Mouse (Mus musculus) heart, postnatal 0 days (tissue): ENCODE data around the gene Ism2. TPM values are rescaled to one million over a fixed set of nuclear protein-coding genes. Genes with fewer than 3 reads are reported as not detected.
"Not testable (repeated sequence)": the region's sequence is repeated elsewhere in the genome, so short reads cannot be mapped to it uniquely, and the experiment has no call there.

Source experiments
- ATAC-seq: fragments of 200-750 bp; cut with Nextera tagmentation; 2 replicates; pipeline ENCODE4 v1.8.0; 2017; ENCODE audit warnings: low read depth, moderate number of reproducible peaks, moderate library complexity; ENCODE audit not compliant: insufficient read depth
- DNase-seq: peaks from one replicate; pipeline ENCODE4 v3.0.0-alpha.2; 2016; ENCODE audit warnings: low spot score
- H3K27ac ChIP-seq: fragments of 300-500 bp; sonication (generic); 2 replicates; pipeline ENCODE4 v1.5.1; 2014; ENCODE audit warnings: low read depth, mild to moderate bottlenecking
- H3K27me3 ChIP-seq: fragments of 300-500 bp; sonication (generic); 2 replicates; pipeline ENCODE4 v1.6.1; 2014; ENCODE audit warnings: low read length, mixed read lengths; ENCODE audit not compliant: control insufficient read depth, insufficient read depth
- H3K36me3 ChIP-seq: fragments of 300-500 bp; sonication (generic); replicated peaks from 2 replicates; pipeline ENCODE4 v1.6.1; 2014; ENCODE audit warnings: low read length, mixed read lengths; ENCODE audit not compliant: control insufficient read depth, insufficient read depth
- H3K4me1 ChIP-seq: fragments of 300-500 bp; sonication (generic); 2 replicates; pipeline ENCODE4 v1.6.1; 2014; ENCODE audit warnings: antibody characterized with exemption; ENCODE audit not compliant: control insufficient read depth, insufficient read depth
- H3K4me2 ChIP-seq: fragments of 300-500 bp; sonication (generic); 2 replicates; pipeline ENCODE4 v1.6.1; 2014; ENCODE audit warnings: low read depth, mild to moderate bottlenecking, low read length, moderate library complexity
- H3K4me3 ChIP-seq: fragments of 300-500 bp; sonication (generic); 2 replicates; pipeline ENCODE4 v1.5.1; 2014; ENCODE audit warnings: low read depth, low read length
- H3K9ac ChIP-seq: fragments of 300-500 bp; sonication (generic); replicated peaks from 2 replicates; pipeline ENCODE4 v1.6.1; 2014; ENCODE audit warnings: low read depth, low read length, mixed read lengths
- H3K9me3 ChIP-seq: fragments of 300-500 bp; sonication (generic); replicated peaks from 2 replicates; pipeline ENCODE4 v1.6.1; 2016; ENCODE audit warnings: low read length; ENCODE audit not compliant: control insufficient read depth
- CTCF ChIP-seq: IDR thresholded peaks from 2 replicates; pipeline ENCODE4 v1.5.1; 2016; ENCODE audit warnings: antibody characterized with exemption, control low read depth, low read depth
- EP300 ChIP-seq: IDR thresholded peaks from 2 replicates; pipeline ENCODE4 v1.6.1; 2016; ENCODE audit warnings: antibody characterized with exemption, low read depth
- WGBS: fragments of 180-500 bp; shearing (Covaris S2); extraction: QIAGEN DNeasy Blood & Tissue Kit; methylation state at CpG from one replicate; pipeline ENCODE4 v1.1.7; 2014; 5-methylcytosine and 5-hydroxymethylcytosine counted together
- polyA plus RNA-seq: library from polyadenylated mRNA; unstranded; fragments of >200 nt; fragmentation: Nextera tagmentation; extraction: Ambion mirVana; gene quantifications from 2 replicates; pipeline ENCODE4 v1.2.1, GENCODE M21; 2015
- total RNA-seq: library from RNA; depleted of rRNA; stranded (reverse); fragments of >200 nt; gene quantifications from 2 replicates; pipeline ENCODE4 v1.2.3, GENCODE M21; 2014; ENCODE audit warnings: low replicate concordance

Gene Ism2
- total and polyA plus RNA-seq, 2 experiments from 2014 or later = 0.20 to 0.31 TPM

DNA sequence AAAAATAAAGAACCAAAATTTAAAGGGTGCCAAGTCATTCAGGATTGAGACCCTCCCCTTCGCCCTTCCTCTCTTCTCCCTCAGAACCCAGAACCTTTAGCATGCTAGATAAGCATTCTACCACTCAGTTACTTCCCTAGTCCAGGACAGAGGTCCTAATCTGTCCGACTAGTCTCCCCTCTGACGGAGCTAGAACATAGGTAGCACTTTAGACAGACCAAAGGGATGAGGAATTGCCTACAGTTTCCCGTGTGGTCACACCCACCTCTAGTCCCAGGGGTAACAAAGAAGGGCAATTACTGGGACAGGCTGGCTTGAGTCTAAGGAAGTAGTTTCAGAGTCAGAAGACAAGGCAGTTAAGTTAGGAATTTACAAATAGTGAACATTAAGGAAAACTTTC lies 28.5 kb upstream of the Ism2 start:
- H3K27ac ChIP-seq = peak overlapping the region; percentile 13; the same call in 1 of the 2 replicates
- 53% methylated on average over 4 of the region's 4 CpGs for WGBS
- H3K4me3 ChIP-seq = no peak overlapping the region
- ATAC-seq = no peak
- DNase-seq = no peak
- H3K9ac ChIP-seq = no peak overlapping the region
- TF ChIP-seq CTCF = no peak
- TF ChIP-seq EP300 = no peak
- H3K4me1 ChIP-seq = no peaks in the 10 kb centered on the region
- no peak overlapping the region for H3K4me2 ChIP-seq
- H3K27me3 ChIP-seq = no peaks in the 10 kb centered on the region
- H3K36me3 ChIP-seq = peaks cover 13% of the 10 kb centered on the region
- no peaks in the 10 kb centered on the region for H3K9me3 ChIP-seq

DNA sequence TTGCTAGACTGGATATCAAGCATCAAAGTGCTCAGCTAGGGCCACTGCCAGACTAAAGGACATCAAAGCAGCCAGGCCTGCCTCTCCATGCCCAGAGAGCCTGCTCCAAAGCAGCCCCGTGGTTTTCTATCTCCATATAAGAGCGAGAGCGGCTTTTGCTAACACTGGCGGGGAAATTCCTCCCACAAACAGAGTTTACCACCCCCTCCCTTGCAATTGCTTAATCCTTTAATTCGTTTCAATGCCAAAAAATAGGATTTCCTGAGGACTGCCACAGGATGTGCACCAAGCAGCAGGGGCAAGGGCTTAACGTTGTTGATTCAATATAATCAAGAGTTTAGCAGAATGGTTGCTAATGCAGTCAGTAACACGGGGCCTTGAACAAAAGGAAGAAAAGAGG lies 28.1 kb upstream of the Ism2 start:
- no peak overlapping the region for H3K4me2 ChIP-seq
- WGBS = 27% methylated on average over 7 of the region's 7 CpGs
- H3K36me3 ChIP-seq = peaks cover 13% of the 10 kb centered on the region
- no peak overlapping the region for H3K4me3 ChIP-seq
- DNase-seq (peak; percentile 20), ATAC-seq (no peak)
- no peak overlapping the region for H3K9ac ChIP-seq
- TF ChIP-seq EP300 = no peak
- no peak for TF ChIP-seq CTCF
- no peaks in the 10 kb centered on the region for H3K4me1 ChIP-seq
- no peak overlapping the region for H3K27ac ChIP-seq
- no peaks in the 10 kb centered on the region for H3K9me3 ChIP-seq
- no peaks in the 10 kb centered on the region for H3K27me3 ChIP-seq

GRCm38 (mm10) chr12:87325452-87325851 lies 25.9 kb upstream of the Ism2 start:
- Histone ChIP-seq H3K4me1 (no peaks in the 10 kb centered on the region), H3K27me3 (no peaks in the 10 kb centered on the region), H3K4me3 (no peak overlapping the region), H3K9ac (no peak overlapping the region), H3K27ac (no peak overlapping the region), H3K9me3 (no peaks in the 10 kb centered on the region), H3K36me3 (peaks cover 13% of the 10 kb centered on the region), H3K4me2 (no peak overlapping the region)
- DNase-seq (no peak), ATAC-seq (no peak)
- WGBS = 98% methylated on average over 3 of the region's 3 CpGs
- TF ChIP-seq CTCF = no peak
- no peak for TF ChIP-seq EP300

DNA sequence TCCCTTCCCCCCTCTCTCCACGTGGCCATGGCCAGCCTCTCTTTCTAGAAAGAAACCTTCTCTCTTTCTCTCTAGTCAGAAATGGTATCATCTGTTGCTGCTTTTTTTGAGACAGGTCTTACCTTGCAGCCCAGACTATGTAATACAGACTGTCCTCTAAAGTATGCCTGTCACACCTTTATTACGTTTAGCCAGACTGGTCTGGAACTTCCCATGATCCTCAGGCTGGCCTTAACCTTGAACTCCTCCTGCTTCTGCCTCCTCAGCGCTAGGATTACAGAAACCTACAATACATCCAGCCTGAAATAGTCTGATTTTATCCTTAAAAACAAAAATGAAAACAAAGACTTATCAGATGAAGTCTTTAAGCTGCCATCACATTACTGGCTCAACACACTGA lies 19.7 kb upstream of the Ism2 start:
- 81% methylated on average over 3 of the region's 3 CpGs for WGBS
- H3K9me3 ChIP-seq = no peaks in the 10 kb centered on the region
- ATAC-seq (no peak), DNase-seq (no peak)
- no peak overlapping the region for H3K4me2 ChIP-seq
- H3K9ac ChIP-seq = no peak overlapping the region
- no peak overlapping the region for H3K27ac ChIP-seq
- H3K36me3 ChIP-seq = peaks cover 13% of the 10 kb centered on the region
- no peaks in the 10 kb centered on the region for H3K27me3 ChIP-seq
- no peak for TF ChIP-seq CTCF
- no peak for TF ChIP-seq EP300
- H3K4me3 ChIP-seq = no peak overlapping the region
- no peaks in the 10 kb centered on the region for H3K4me1 ChIP-seq

DNA sequence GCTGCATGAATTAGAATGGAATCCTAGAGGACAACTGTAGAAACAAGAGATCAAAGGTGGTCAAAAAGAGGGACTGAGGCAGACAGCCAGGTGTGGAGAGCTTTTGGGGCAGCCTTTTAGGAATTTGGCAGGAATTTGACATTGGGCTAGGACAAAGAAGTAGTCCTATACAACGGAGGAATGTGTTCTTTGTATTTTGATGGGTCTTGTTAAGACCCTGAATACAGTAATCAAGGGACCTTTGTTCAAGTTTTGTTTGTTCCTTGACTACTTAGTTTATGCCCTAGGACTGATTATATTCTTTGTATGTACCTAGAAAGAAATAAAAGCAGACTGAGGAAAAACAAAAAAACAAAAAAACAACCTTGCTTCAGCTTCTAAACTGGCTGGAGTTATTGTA lies 18.4 kb upstream of the Ism2 start:
- H3K36me3 ChIP-seq = peaks cover 4% of the 10 kb centered on the region; the same call in 1 of the 2 replicates
- no peak overlapping the region for H3K27ac ChIP-seq
- ATAC-seq (no peak), DNase-seq (no peak)
- no peak for TF ChIP-seq CTCF
- TF ChIP-seq EP300 = no peak
- no peak overlapping the region for H3K9ac ChIP-seq
- H3K4me3 ChIP-seq = no peak overlapping the region
- no peak overlapping the region for H3K4me2 ChIP-seq
- 88% methylated on average over 1 of the region's 1 CpGs for WGBS
- H3K27me3 ChIP-seq = no peaks in the 10 kb centered on the region
- H3K4me1 ChIP-seq = no peaks in the 10 kb centered on the region
- H3K9me3 ChIP-seq = no peaks in the 10 kb centered on the region

- no peak overlapping the region for H3K4me2 ChIP-seq
- no peak overlapping the region for H3K9ac ChIP-seq
- ATAC-seq (no peak), DNase-seq (no peak)
- H3K27ac ChIP-seq = no peak overlapping the region
- no peaks in the 10 kb centered on the region for H3K27me3 ChIP-seq
- 76% methylated on average over 2 of the region's 2 CpGs for WGBS
- H3K4me3 ChIP-seq = no peak overlapping the region
- no peaks in the 10 kb centered on the region for H3K4me1 ChIP-seq
- TF ChIP-seq CTCF (no peak), EP300 (no peak)
- no peaks in the 10 kb centered on the region for H3K9me3 ChIP-seq
- H3K36me3 ChIP-seq = peaks cover 39% of the 10 kb centered on the region
These were observed 13.6 kb upstream of the Ism2 start for GRCm38 (mm10) chr12:87313098-87313497.

DNA sequence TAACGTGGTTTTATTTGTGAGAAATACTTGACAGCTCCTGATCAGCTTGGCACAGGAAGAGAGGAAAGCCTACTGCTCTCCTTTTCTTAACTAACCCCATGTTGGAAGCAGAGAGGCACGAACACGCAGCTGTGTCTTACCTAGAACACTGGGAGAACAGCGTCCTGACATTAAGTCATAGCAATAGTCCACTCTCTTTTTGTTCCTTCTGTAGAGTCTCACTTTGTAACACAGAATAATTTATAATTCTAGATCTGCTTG lies 7.0 kb upstream of the Ism2 start:
- not testable (repeated sequence) for H3K4me2 ChIP-seq, H3K4me1 ChIP-seq, DNase-seq, H3K27me3 ChIP-seq, H3K4me3 ChIP-seq, H3K27ac ChIP-seq, H3K9ac ChIP-seq, ATAC-seq, H3K9me3 ChIP-seq
- 72% methylated on average over 4 of the region's 4 CpGs for WGBS
- peaks cover 33% of the 10 kb centered on the region for H3K36me3 ChIP-seq
